Mouse (Mus musculus) small intestine, adult 2 months (tissue): Measurements from ENCODE around the gene Rel. TPM values are rescaled to one million over a fixed set of nuclear protein-coding genes. Genes with fewer than 3 reads are reported as not detected.
"Not testable (repeated sequence)": the region's sequence is repeated elsewhere in the genome, so short reads cannot be mapped to it uniquely, and the experiment has no call there.

Experiments
- H3K27ac ChIP-seq: fragments of 200-500 bp; 2 replicates; pipeline ENCODE4 v1.5.1; 2012; ENCODE audit warnings: low read depth, low read length, control low read depth, inconsistent platforms; ENCODE audit not compliant: insufficient read depth
- H3K27me3 ChIP-seq: fragments of 200-500 bp; 2 replicates; pipeline ENCODE4 v1.6.1; 2012; ENCODE audit warnings: mild to moderate bottlenecking, moderate library complexity, low read length, inconsistent platforms; ENCODE audit not compliant: control insufficient read depth, insufficient read depth
- H3K36me3 ChIP-seq: fragments of 200-500 bp; 2 replicates; pipeline ENCODE4 v1.6.1; 2012; ENCODE audit warnings: mild to moderate bottlenecking, low read length, control low read depth, inconsistent platforms; ENCODE audit not compliant: control insufficient read depth, insufficient read depth
- H3K4me1 ChIP-seq: fragments of 200-500 bp; 2 replicates; pipeline ENCODE4 v1.6.1; 2012; ENCODE audit warnings: low read length, inconsistent platforms, mixed read lengths; ENCODE audit not compliant: control insufficient read depth, insufficient read depth, insufficient read length
- H3K4me3 ChIP-seq: fragments of 200-500 bp; 2 replicates; pipeline ENCODE4 v1.5.1; 2012; ENCODE audit warnings: low read depth, mild to moderate bottlenecking, control low read depth, inconsistent platforms, low read length, moderate library complexity
- CTCF ChIP-seq: fragments of 200-500 bp; IDR thresholded peaks from 2 replicates; pipeline ENCODE4 v1.5.1; 2012; ENCODE audit warnings: low read depth, mild to moderate bottlenecking, control low read depth, inconsistent platforms, low read length, moderate library complexity, mixed read lengths; ENCODE audit not compliant: insufficient replicate concordance, insufficient read length; ENCODE audit errors: extremely low read depth
- POLR2A ChIP-seq: fragments of 200-500 bp; IDR thresholded peaks from 2 replicates; pipeline ENCODE4 v1.6.1; 2012; ENCODE audit warnings: low read depth, mild to moderate bottlenecking, control low read depth, inconsistent platforms, low read length, moderate library complexity
- WGBS: fragments of 180-500 bp; shearing (Covaris S2); methylation state at CpG from one replicate; pipeline ENCODE4 v1.1.7; 2018; 5-methylcytosine and 5-hydroxymethylcytosine counted together
- polyA plus RNA-seq: library from polyadenylated mRNA; depleted of rRNA; stranded (reverse); fragments of >200 nt; gene quantifications from 2 replicates; pipeline ENCODE4 v1.2.3, GENCODE M21; 2012

Gene Rel
- polyA plus RNA-seq, 1 experiment: 1.5 TPM

- no peaks in the 10 kb centered on the region for H3K27me3 ChIP-seq
- H3K4me1 ChIP-seq: peaks cover 4% of the 10 kb centered on the region; the same call in 1 of the 2 replicates
- no peaks in the 10 kb centered on the region for H3K36me3 ChIP-seq
- 25% methylated on average over 1 of the region's 1 CpGs for WGBS
- H3K27ac ChIP-seq: no peak overlapping the region
- H3K4me3 ChIP-seq: no peak overlapping the region
- TF ChIP-seq POLR2A (no peak), CTCF (no peak)
These were observed 2.8 kb downstream of the Rel start for GRCm38 (mm10) chr11:23767928-23768327.

GRCm38 (mm10) chr11:23767369-23767768 lies 3.4 kb downstream of the Rel start:
- H3K36me3 ChIP-seq, H3K4me3 ChIP-seq, H3K4me1 ChIP-seq, H3K27me3 ChIP-seq, H3K27ac ChIP-seq: not testable (repeated sequence)
- 85% methylated on average over 5 of the region's 5 CpGs for WGBS

- H3K27me3 ChIP-seq: no peaks in the 10 kb centered on the region
- TF ChIP-seq CTCF: no peak
- TF ChIP-seq POLR2A: no peak
- 86% methylated on average over 2 of the region's 2 CpGs for WGBS
These were observed 8.1 kb downstream of the Rel start for GRCm38 (mm10) chr11:23762635-23763034.

GRCm38 (mm10) chr11:23758218-23758617 lies 12.6 kb downstream of the Rel start:
- Histone ChIP-seq H3K27me3 (no peaks in the 10 kb centered on the region), H3K27ac (no peak overlapping the region), H3K36me3 (peaks cover 2% of the 10 kb centered on the region), H3K4me3 (no peak overlapping the region), H3K4me1 (no peaks in the 10 kb centered on the region)
- WGBS: 89% methylated on average over 2 of the region's 2 CpGs
- TF ChIP-seq CTCF (no peak), POLR2A (no peak)

More at GRCm38 (mm10) chr11:23762635-23763034, 8.1 kb downstream of the Rel start:
- H3K27ac ChIP-seq: no peak overlapping the region
- H3K4me1 ChIP-seq: no peaks in the 10 kb centered on the region
- H3K4me3 ChIP-seq: no peak overlapping the region
- no peaks in the 10 kb centered on the region for H3K36me3 ChIP-seq

GRCm38 (mm10) chr11:23754329-23754728 lies 16.4 kb downstream of the Rel start:
- no peaks in the 10 kb centered on the region for H3K27me3 ChIP-seq
- H3K4me3 ChIP-seq: no peak overlapping the region
- peaks cover 7% of the 10 kb centered on the region for H3K36me3 ChIP-seq
- no peaks in the 10 kb centered on the region for H3K4me1 ChIP-seq
- H3K27ac ChIP-seq: no peak overlapping the region
- TF ChIP-seq CTCF (no peak), POLR2A (no peak)

GRCm38 (mm10) chr11:23753136-23753710 lies 17.5 kb downstream of the Rel start:
- H3K27me3 ChIP-seq: no peaks in the 10 kb centered on the region
- WGBS: 85% methylated on average over 1 of the region's 1 CpGs
- no peaks in the 10 kb centered on the region for H3K4me1 ChIP-seq
- no peak overlapping the region for H3K4me3 ChIP-seq
- H3K27ac ChIP-seq: no peak overlapping the region
- H3K36me3 ChIP-seq: peaks cover 9% of the 10 kb centered on the region
- TF ChIP-seq CTCF (no peak), POLR2A (no peak)

- Histone ChIP-seq H3K4me1 (no peaks in the 10 kb centered on the region), H3K27me3 (no peaks in the 10 kb centered on the region), H3K27ac (no peak overlapping the region), H3K4me3 (no peak overlapping the region), H3K36me3 (peaks cover 19% of the 10 kb centered on the region)
- no peak for TF ChIP-seq CTCF
- TF ChIP-seq POLR2A: no peak
- WGBS: 70% methylated on average over 4 of the region's 4 CpGs
These were observed 24.7 kb downstream of the Rel start for GRCm38 (mm10) chr11:23746102-23746501.

GRCm38 (mm10) chr11:23744352-23744751 lies 26.4 kb downstream of the Rel start:
- Histone ChIP-seq H3K27ac (no peak overlapping the region), H3K36me3 (peaks cover 22% of the 10 kb centered on the region), H3K27me3 (no peaks in the 10 kb centered on the region), H3K4me1 (no peaks in the 10 kb centered on the region), H3K4me3 (no peak overlapping the region)
- 92% methylated on average over 3 of the region's 3 CpGs for WGBS
- no peak for TF ChIP-seq CTCF
